Mouse (Mus musculus) cerebellum, adult 11-12 months (tissue): ENCODE measurements around the gene Olfr205.
"Not testable (repeated sequence)": the region's sequence is repeated elsewhere in the genome, so short reads cannot be mapped to it uniquely, and the experiment has no call there.

ENCODE experiments used
- DNase-seq: peaks from one replicate; pipeline ENCODE4 v3.0.0; 2022

Gene Olfr205

DNA sequence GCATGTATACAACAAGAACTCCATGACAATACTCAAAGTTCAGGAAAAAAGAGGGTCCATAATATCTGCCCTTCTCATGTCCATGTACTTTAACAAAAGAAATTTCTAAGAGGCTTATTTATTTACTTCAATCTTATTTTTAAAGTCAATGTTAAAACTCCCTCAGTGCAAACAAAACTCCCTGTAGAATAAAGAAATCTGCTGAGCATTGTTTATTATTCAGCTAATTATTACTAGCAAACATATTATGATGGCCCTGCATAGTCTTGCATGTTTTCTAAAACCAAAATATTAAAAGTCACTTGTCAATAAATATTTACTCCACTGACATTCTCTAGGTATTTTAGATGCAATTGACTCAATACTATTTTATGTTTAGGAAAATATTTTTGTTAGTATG, at the start of gene Olfr205:
Olfr205 (minus strand) TSS at position 101 of the 400 bp plus-strand sequence.
- no peak for DNase-seq

DNA sequence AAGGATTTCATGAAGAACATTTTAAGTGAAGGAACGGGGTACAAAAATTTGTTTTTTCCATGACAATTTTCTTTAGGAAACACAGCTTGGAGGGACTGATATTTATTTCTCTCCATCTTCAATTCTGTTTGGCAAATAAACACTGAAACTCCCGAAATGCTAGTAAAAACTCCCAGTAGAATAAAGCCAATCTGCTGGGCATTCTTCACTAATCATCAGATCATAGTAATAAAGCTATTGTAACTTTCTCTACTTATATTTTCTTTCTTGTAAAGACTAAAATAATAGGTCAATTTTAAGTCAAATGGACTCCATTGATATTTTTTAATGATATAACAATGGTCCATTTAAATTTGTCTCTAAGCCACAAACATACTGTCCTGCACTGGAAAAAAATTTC, 33.0 kb upstream of the Olfr205 start, which contains the start of gene Olfr209:
Olfr209 (minus strand) TSS at position 101 of the 400 bp plus-strand sequence.
- no peak for DNase-seq

DNA sequence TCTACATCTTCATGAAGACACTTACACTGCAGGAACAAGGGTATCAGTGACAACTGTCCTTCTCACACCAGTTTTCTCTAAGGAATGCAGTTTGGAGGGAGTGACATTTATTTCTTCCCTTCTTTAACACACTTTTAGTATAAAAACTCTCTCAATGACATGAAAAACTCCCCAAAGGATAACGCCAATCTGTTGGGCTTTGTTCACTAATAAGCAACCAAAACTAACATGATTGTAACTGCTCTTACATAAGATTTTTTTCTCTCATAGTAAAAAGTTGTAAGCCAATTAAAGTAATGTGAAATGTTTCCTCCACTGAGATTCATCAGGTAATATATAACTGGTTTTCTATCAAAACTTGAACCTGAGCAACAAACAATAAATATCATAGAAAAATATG, 18.2 kb upstream of the Olfr205 start, which contains the start of gene Olfr206:
Olfr206 (minus strand) TSS at position 101 of the 400 bp plus-strand sequence.
- no peak for DNase-seq

DNA sequence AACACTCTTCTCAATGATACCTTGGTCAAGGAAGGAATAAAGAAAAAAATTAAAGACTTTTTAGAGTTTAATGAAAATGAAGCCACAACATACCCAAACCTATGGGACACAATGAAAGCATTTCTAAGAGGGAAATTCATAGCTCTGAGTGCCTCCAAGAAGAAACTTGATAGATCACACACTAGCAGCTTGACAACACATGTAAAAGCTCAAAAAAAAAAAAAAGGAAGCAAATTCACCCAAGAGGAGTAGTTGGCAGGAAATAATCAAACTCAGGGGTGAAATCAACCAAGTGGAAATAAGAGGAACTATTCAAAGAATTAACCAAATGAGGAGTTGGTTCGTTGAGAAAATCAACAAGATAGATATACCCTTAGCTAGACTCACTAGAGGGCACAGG, 7.7 kb downstream of the Olfr205 start:
- DNase-seq: not testable (repeated sequence)

DNA sequence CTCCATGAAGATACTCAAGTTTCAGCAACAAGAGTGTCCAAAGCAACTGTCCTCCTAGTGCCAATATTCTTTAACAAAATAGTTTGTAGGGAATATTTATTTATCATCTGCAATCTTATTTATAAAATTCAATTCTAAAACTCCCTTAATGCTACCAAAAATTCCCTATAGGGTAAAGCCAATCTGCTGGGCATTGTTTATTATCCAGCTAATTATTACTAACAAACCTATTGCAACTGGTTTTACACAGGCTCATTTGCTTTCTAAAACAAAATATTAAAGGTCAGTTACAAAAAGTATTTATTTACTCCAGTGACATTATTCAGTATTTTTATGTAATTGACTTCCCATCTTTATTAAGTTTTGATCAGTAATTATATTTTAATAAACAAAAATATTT, 12.8 kb downstream of the Olfr205 start, which contains the start of gene Olfr204:
Olfr204 (minus strand) TSS at position 101 of the 400 bp plus-strand sequence.
- DNase-seq: no peak

DNA sequence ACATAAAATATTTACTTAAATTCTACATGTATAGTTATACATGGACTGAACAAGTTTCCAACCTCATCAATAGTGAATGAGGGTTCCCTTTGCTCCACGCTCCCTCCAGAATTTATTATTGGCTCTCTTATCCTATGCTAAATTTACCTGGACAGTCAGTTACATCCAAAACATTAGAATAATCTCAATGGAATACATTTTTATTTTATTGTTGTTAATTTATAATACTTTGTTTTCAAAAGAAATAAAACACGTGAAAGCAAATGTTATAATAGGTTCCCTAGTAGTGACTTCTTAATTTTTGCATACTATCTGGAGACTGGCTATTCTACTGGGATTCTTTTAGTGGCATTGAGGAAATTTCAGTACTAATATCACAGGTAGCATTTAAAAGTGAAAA, 32.4 kb downstream of the Olfr205 start, which contains the start of gene Olfr203:
Olfr203 (plus strand) TSS at position 301 of the 400 bp plus-strand sequence.
- DNase-seq: no peak

DNA sequence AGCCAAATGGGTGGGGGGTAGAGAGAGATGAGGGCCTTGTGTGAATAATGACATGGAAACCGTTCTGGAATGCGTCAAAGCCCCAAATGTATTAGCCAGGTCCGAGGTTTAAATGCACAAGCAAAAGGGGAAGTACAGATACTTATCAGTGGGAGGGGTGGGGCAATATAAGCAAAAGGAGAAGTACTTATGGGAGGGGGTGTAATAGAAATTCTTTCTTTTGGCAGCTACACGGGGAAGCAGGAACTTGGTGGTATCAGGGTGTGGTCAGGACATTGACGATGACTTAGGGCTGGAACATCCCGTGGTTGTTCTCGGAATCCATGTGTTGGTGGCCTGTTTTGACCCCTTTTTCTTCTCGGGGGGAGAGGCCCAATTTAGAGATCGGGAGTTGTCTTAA, 43.4 kb downstream of the Olfr205 start:
- DNase-seq: not testable (repeated sequence)

DNA sequence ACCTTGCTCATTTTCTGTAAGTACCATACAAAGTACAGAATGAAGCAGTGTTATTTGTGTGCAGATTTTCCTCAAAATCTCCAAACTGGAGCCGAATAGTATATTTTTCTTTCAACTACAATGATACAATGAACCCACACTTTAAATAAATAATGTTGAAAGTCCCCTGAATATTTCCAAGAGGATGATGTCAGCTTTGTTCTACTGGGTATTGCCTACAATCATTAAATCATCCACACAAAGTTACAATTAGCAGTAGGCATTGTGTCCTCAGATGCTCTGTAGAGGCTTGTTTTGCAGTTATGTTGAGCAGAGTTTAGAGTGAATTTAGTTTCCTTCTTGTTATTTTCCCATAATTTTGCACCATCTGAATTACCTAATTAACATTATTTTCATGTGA, 44.2 kb downstream of the Olfr205 start, which contains the start of gene Olfr202:
Olfr202 (minus strand) TSS at position 101 of the 400 bp plus-strand sequence.
- no peak for DNase-seq

DNA sequence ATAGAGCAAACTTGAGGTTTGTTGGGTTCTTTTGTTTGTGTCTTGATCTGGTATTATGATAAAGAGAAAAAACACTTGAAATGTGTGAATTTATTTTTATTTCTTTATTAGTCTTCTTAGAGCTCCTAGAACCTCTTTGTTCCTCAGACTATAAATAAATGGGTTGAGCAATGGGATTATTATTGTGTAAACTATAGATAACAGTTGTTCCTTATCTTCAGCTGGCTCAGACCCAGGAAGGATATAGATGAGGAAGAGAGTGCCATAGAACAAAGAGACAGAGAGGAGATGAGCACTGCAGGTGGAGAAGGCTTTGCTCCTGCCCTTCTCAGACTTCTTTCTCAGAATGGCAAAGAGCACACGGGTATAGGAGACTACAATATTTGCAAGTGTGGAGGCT, 47.5 kb downstream of the Olfr205 start:
- DNase-seq: no peak

DNA sequence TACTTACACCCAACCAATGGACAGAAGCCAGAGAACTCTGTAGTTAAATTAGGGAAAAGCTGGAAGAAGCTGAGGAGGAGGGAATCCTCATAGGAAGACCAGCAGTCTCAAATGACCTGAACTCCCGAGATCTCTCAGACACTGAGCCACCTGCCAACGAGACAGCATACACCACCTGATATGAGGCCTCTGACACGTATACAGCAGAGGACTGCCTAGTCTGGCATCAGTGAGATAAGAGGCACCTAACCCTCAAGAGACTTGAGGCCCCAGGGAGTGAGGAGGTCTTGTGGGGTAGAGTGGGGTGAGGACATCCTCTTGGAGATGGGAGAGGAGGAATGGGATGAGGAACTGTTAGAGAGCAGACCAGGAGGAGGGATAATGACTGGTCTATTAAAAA, 50.4 kb downstream of the Olfr205 start:
- DNase-seq: no peak
